Mouse (Mus musculus) brown adipose tissue, adult 24 weeks (tissue): ENCODE data around the gene Tmem192. TPM values are rescaled to one million over a fixed set of nuclear protein-coding genes. Genes with fewer than 3 reads are reported as not detected.

ENCODE experiments used
- polyA plus RNA-seq: library from polyadenylated mRNA; stranded (reverse); fragments of >200 nt; gene quantifications from 2 replicates; pipeline ENCODE4 v1.2.4, GENCODE M21; 2012; ENCODE audit not compliant: missing spikeins, insufficient read depth, insufficient read length

Tmem192 gene
- polyA plus RNA-seq, 1 experiment, result 47.0 TPM

Other genes with a start within 250 kb of the Tmem192 start
- 26.9 and 48.0 TPM in 2 replicates for gene Msmo1, start 213.4 kb upstream of the Tmem192 start, polyA plus RNA-seq
- 21.9 and 30.3 TPM in 2 replicates for gene Klhl2, start 97.2 kb upstream of the Tmem192 start, polyA plus RNA-seq
- not detected in 2 replicates for gene Trim75, start 40.6 kb downstream of the Tmem192 start, polyA plus RNA-seq
- not detected in 2 replicates for gene Trim61, start 71.3 kb downstream of the Tmem192 start, polyA plus RNA-seq
- gene Trim60, start 71.4 kb downstream of the Tmem192 start, polyA plus RNA-seq, result not detected in 2 replicates
- not detected in 2 replicates for gene Apela, start 90.2 kb downstream of the Tmem192 start, polyA plus RNA-seq
- gene Gm10663, start 127.8 kb downstream of the Tmem192 start, polyA plus RNA-seq, result not detected in 2 replicates
- not detected in 2 replicates for gene BC030870, start 182.4 kb downstream of the Tmem192 start, polyA plus RNA-seq